8 mouse cellular contexts compared by ENCODE assay signal in genomic region chr7:65644643-65645351, GRCm38 (mm10). TPM values are rescaled to one million over a fixed set of nuclear protein-coding genes. Genes with fewer than 3 reads are reported as not detected.
DNase-seq lines count a peak whose midpoint lies in the region; ATAC-seq and TF ChIP-seq lines count a peak whose summit lies in the region.

Gene Tarsl2 (plus strand): TSS chr7:65644898.

- peak within 1 kb of the TSS; percentile 68 for H3K27ac ChIP-seq in MEL (ENCODE audit: control insufficient read depth, low read depth, low read length)
- H3K27ac ChIP-seq in cerebellum, adult 2 months (ENCODE audit: insufficient read depth, low read length) = peak within 1 kb of the TSS; percentile 77
- H3K27ac ChIP-seq in forebrain, postnatal 0 days (ENCODE audit: low read depth, low read length) = peak within 1 kb of the TSS; percentile 80
- H3K27ac ChIP-seq in lung, embryonic 15.5 days = peak within 1 kb of the TSS; percentile 93

- TF ChIP-seq POLR2A in MEL (IDR thresholded peaks at IDR 0.05; ENCODE audit: control insufficient read depth in 1 of 2, insufficient read depth in 1 of 2, low read depth in 1 of 2, low read length in 2 of 2, poor library complexity in 1 of 2) = peak; percentile 84 to 85; a peak in 2 of 4 replicates
- peak; percentile 79 for TF ChIP-seq POLR2A in cerebellum, adult 2 months (IDR thresholded peaks at IDR 0.05; ENCODE audit: borderline replicate concordance, insufficient read depth, low read length)

- H3K27me3 ChIP-seq in MEL (ENCODE audit: control insufficient read depth in 1 of 2, insufficient read depth in 2 of 2, low read length in 2 of 2) = no peaks in the 10 kb centered on the region
- no peaks in the 10 kb centered on the region for H3K27me3 ChIP-seq in cerebellum, adult 2 months (ENCODE audit: control insufficient read depth, insufficient read depth, low read length)
- no peaks in the 10 kb centered on the region; the same call in 1 of the 2 replicates for H3K27me3 ChIP-seq in forebrain, postnatal 0 days (ENCODE audit: insufficient read depth, low read length)
- 0 out of 2 replicates have a peak, but pooled peaks cover 8% of the 10 kb centered on the region for H3K27me3 ChIP-seq in lung, embryonic 15.5 days

- no peaks in the 10 kb centered on the region for H3K9me3 ChIP-seq in MEL (replicated peaks; ENCODE audit: insufficient read depth, low read length)
- no peaks in the 10 kb centered on the region for H3K9me3 ChIP-seq in forebrain, postnatal 0 days (ENCODE audit: low read length)
- H3K9me3 ChIP-seq in lung, embryonic 15.5 days = no peaks in the 10 kb centered on the region

- no peak for TF ChIP-seq RAD21 in MEL (IDR thresholded peaks at IDR 0.05; ENCODE audit: low read depth, low read length)

- DNase-seq in MEL (ENCODE audit: low read depth, low spot score) = peak; percentile 96
- DNase-seq in cerebellum, adult 2 months = peak; percentile 97 to 98
- DNase-seq in forebrain, postnatal 0 days = peak; percentile 94
- DNase-seq in heart, postnatal 4 days = peak; percentile 96
- peak; percentile 93 for DNase-seq in layer of hippocampus, adult 8-10 months (ENCODE audit: low spot score in 2 of 2)
- DNase-seq in ovary, adult 18-20 months (ENCODE audit: low spot score) = peak; percentile 93
- DNase-seq in thymus, postnatal 0 days (ENCODE audit: low spot score) = peak; percentile 97

- TF ChIP-seq EP300 in MEL (IDR thresholded peaks at IDR 0.05; ENCODE audit: low read depth in 1 of 2, low read length in 2 of 2) = no peak

- peak within 1 kb of the TSS; percentile 60 to 79 for H3K4me3 ChIP-seq in MEL (ENCODE audit: control insufficient read depth in 1 of 2, insufficient read depth in 1 of 2, low read depth in 2 of 2, low read length in 2 of 2)
- H3K4me3 ChIP-seq in cerebellum, adult 2 months (replicated peaks; ENCODE audit: insufficient read depth, low read depth, low read length) = peak within 1 kb of the TSS; percentile 55
- peak within 1 kb of the TSS; percentile 66 for H3K4me3 ChIP-seq in forebrain, postnatal 0 days (ENCODE audit: low read depth, low read length)
- H3K4me3 ChIP-seq in lung, embryonic 15.5 days = peak within 1 kb of the TSS; percentile 63

- peaks cover 5% of the 10 kb centered on the region for H3K79me2 ChIP-seq in MEL (ENCODE audit: control insufficient read depth, insufficient read depth, low read length, poor library complexity)

- 1% methylated on average over 64 of the region's 64 CpGs for WGBS in cerebellum, adult 2 months
- WGBS in forebrain, postnatal 0 days = 1% methylated on average over 64 of the region's 64 CpGs
- WGBS in lung, embryonic 15.5 days = under 1% methylated on average over 64 of the region's 64 CpGs

- TF ChIP-seq CTCF in MEL (IDR thresholded peaks at IDR 0.05 in 2 of 3, conservative IDR thresholded peaks at IDR 0.05 in 1 of 3; ENCODE audit: control insufficient read depth in 1 of 3, insufficient read depth in 1 of 3, low read depth in 2 of 3, low read length in 3 of 3, poor library complexity in 1 of 3, severe bottlenecking in 1 of 3) = peak in 2 of 3 experiments; percentile 24 to 45; a peak in 4 of 6 replicates
- peak; percentile 35; the same call in 1 of the 2 replicates for TF ChIP-seq CTCF in cerebellum, adult 2 months (IDR thresholded peaks at IDR 0.05; ENCODE audit: borderline replicate concordance, insufficient read depth, low read depth, low read length)
- TF ChIP-seq CTCF in forebrain, postnatal 0 days (IDR thresholded peaks at IDR 0.05; ENCODE audit: low read depth) = peak; percentile 60

- ATAC-seq in forebrain, postnatal 0 days = peak; percentile 95
- ATAC-seq in lung, embryonic 15.5 days (ENCODE audit: borderline replicate concordance, extremely low read depth, low FRiP score, low TSS enrichment) = peak; percentile 94

- H3K9ac ChIP-seq in MEL (ENCODE audit: control insufficient read depth, low read depth, low read length, poor library complexity, severe bottlenecking) = peak within 1 kb of the TSS; percentile 89
- peak within 1 kb of the TSS; percentile 71 for H3K9ac ChIP-seq in forebrain, postnatal 0 days
- H3K9ac ChIP-seq in lung, embryonic 15.5 days = peak within 1 kb of the TSS; percentile 60

- H3K36me3 ChIP-seq in MEL (ENCODE audit: control insufficient read depth in 1 of 2, insufficient read depth in 2 of 2, low read length in 2 of 2) = peaks cover 0 to 25% of the 10 kb centered on the region in 2 experiments; a peak in 2 of 4 replicates
- peaks cover 4% of the 10 kb centered on the region; the same call in 1 of the 2 replicates for H3K36me3 ChIP-seq in forebrain, postnatal 0 days (ENCODE audit: insufficient read depth)
- H3K36me3 ChIP-seq in lung, embryonic 15.5 days = peaks cover 10% of the 10 kb centered on the region; the same call in 1 of the 2 replicates

- H3K4me2 ChIP-seq in forebrain, postnatal 0 days (ENCODE audit: low read depth) = peak within 1 kb of the TSS; percentile 75
- H3K4me2 ChIP-seq in lung, embryonic 15.5 days = peak within 1 kb of the TSS; percentile 95

- H3K4me1 ChIP-seq in MEL (ENCODE audit: control insufficient read depth in 1 of 2, insufficient read depth in 2 of 2, low read length in 2 of 2) = peaks cover 8 to 31% of the 10 kb centered on the region in 2 experiments
- no peaks in the 10 kb centered on the region for H3K4me1 ChIP-seq in cerebellum, adult 2 months (ENCODE audit: control insufficient read depth, insufficient read depth, low read length)
- H3K4me1 ChIP-seq in forebrain, postnatal 0 days (ENCODE audit: insufficient read depth) = no peaks in the 10 kb centered on the region; the same call in 1 of the 2 replicates
- peaks cover 13% of the 10 kb centered on the region for H3K4me1 ChIP-seq in lung, embryonic 15.5 days

TF ChIP-seq in MEL, 35 proteins besides CTCF, POLR2A, EP300 and RAD21 (continues in another document):
- TF ChIP-seq MEF2A (IDR thresholded peaks at IDR 0.05; ENCODE audit: extremely low read depth, insufficient replicate concordance, low read depth, low read length, poor library complexity, severe bottlenecking) (no peak), UBTF (IDR thresholded peaks at IDR 0.05; ENCODE audit: borderline replicate concordance, insufficient read depth, low read depth, low read length) (peak; percentile 95; the same call in 1 of the 2 replicates), ZMIZ1 (IDR thresholded peaks at IDR 0.05; ENCODE audit: low read depth, low read length) (peak; percentile 69; the same call in 1 of the 2 replicates), MAX (IDR thresholded peaks at IDR 0.05; ENCODE audit: low read length) (peak; percentile 75), MAZ (IDR thresholded peaks at IDR 0.05; ENCODE audit: low read depth, low read length) (no peak), GABPA (IDR thresholded peaks at IDR 0.05; ENCODE audit: low read depth, low read length) (no peak), POLR2AphosphoS5 (IDR thresholded peaks at IDR 0.05; ENCODE audit: borderline replicate concordance, low read depth, low read length) (no peak), RCOR1 (IDR thresholded peaks at IDR 0.05; ENCODE audit: low read depth, low read length) (no peak), NELFE (IDR thresholded peaks at IDR 0.05; ENCODE audit: low read depth, low read length) (peak; percentile 79), NRF1 (IDR thresholded peaks at IDR 0.05; ENCODE audit: insufficient read depth, low read depth, low read length, poor library complexity, severe bottlenecking) (peak; percentile 70), HCFC1 (IDR thresholded peaks at IDR 0.05; ENCODE audit: low read depth, low read length) (peak; percentile 33; the same call in 1 of the 2 replicates), MAFK (IDR thresholded peaks at IDR 0.05; ENCODE audit: borderline replicate concordance, low read depth, low read length) (no peak), SMC3 (IDR thresholded peaks at IDR 0.05; ENCODE audit: low read depth, low read length) (no peak), BHLHE40 (IDR thresholded peaks at IDR 0.05; ENCODE audit: borderline replicate concordance, low read depth, low read length) (no peak), SIN3A (IDR thresholded peaks at IDR 0.05; ENCODE audit: low read length) (peak; percentile 64), KAT2A (conservative IDR thresholded peaks at IDR 0.05; ENCODE audit: low read depth, low read length) (no peak; the same call in 1 of the 2 replicates), ZNF384 (IDR thresholded peaks at IDR 0.05; ENCODE audit: low read depth, low read length) (no peak), CHD2 (IDR thresholded peaks at IDR 0.05; ENCODE audit: low read length) (no peak), E2F4 (IDR thresholded peaks at IDR 0.05; ENCODE audit: borderline replicate concordance, low read depth, low read length) (no peak), ZKSCAN1 (IDR thresholded peaks at IDR 0.05; ENCODE audit: low read depth, low read length) (no peak), JUND (IDR thresholded peaks at IDR 0.05; ENCODE audit: low read depth, low read length) (no peak), USF1 (IDR thresholded peaks at IDR 0.05; ENCODE audit: low read depth, low read length) (peak; percentile 3; the same call in 1 of the 2 replicates), MYC (IDR thresholded peaks at IDR 0.05; ENCODE audit: low read depth, low read length) (no peak), ELF1 (IDR thresholded peaks at IDR 0.05; ENCODE audit: low read depth, low read length) (no peak), GATA1 (IDR thresholded peaks at IDR 0.05; ENCODE audit: low read depth, low read length) (no peak), ZC3H11A (IDR thresholded peaks at IDR 0.05; ENCODE audit: low read depth, low read length) (no peak), TBP (IDR thresholded peaks at IDR 0.05; ENCODE audit: low read depth, low read length) (no peak), TCF12 (IDR thresholded peaks at IDR 0.05; ENCODE audit: low read depth, low read length) (no peak), POLR2AphosphoS2 (IDR thresholded peaks at IDR 0.05; ENCODE audit: low read length) (peak; percentile 88), CHD1 (IDR thresholded peaks at IDR 0.05; ENCODE audit: low read depth, low read length) (no peak), TAL1 (IDR thresholded peaks at IDR 0.05; ENCODE audit: low read length) (no peak)

RNA-seq across cellular contexts. Expression of gene Tarsl2, which starts in this region (rescaled TPM):
- 15.3 and 18.7 TPM in 2 replicates for total RNA-seq in MEL (2012; rRNA removed)
- 10 to 100 TPM in 1 of 2 experiments, not detected in 1; 26.3 TPM for polyA plus RNA-seq in MEL (2012; ENCODE audit: insufficient read depth in 1 of 2, insufficient read length in 2 of 2, low read depth in 1 of 2, low replicate concordance in 2 of 2, missing spikeins in 1 of 2)
- polyA plus RNA-seq in cerebellum, adult 2 months (2012; rRNA removed) = 17.6 and 17.9 TPM in 2 replicates
- total RNA-seq in forebrain, postnatal 0 days (2014; rRNA removed) = 26.3 and 30.8 TPM in 2 replicates
- polyA plus RNA-seq in forebrain, postnatal 0 days (2015; fragmentation: Nextera tagmentation; extraction: Ambion mirVana) = 16.9 and 19.5 TPM in 2 replicates
- total RNA-seq in heart, postnatal 4 days (2021) = 10 to 100 TPM; 30.2 to 30.9 TPM
- total RNA-seq in layer of hippocampus, adult 8-10 months (2022) = 10 to 100 TPM; 31.3 to 32.6 (median 32.0) TPM
- 8.6 and 9.1 TPM in 2 replicates for polyA plus RNA-seq in lung, embryonic 15.5 days (2015; fragmentation: Nextera tagmentation; extraction: Ambion mirVana)
- polyA plus RNA-seq in thymus, postnatal 0 days (2015; fragmentation: Nextera tagmentation; extraction: Ambion mirVana) = 4.0 TPM in 2 replicates

Comparison
In these comparisons a context has a peak if more than half of its experiments do, and no peak if none do; other contexts are left out.
1. Peak in every context shown above with its lines: DNase-seq, ATAC-seq, H3K4me3 ChIP-seq and H3K27ac ChIP-seq.